Mouse (Mus musculus): ENCODE results near the gene Sergef. TPM values are rescaled to one million over a fixed set of nuclear protein-coding genes. Genes with fewer than 3 reads are reported as not detected.
"Not testable (repeated sequence)": the region's sequence is repeated elsewhere in the genome, so short reads cannot be mapped to it uniquely, and the experiment has no call there.

The Sergef gene
- polyA plus RNA-seq, 1 experiment from 2014 or later = 9.3 TPM

DNA sequence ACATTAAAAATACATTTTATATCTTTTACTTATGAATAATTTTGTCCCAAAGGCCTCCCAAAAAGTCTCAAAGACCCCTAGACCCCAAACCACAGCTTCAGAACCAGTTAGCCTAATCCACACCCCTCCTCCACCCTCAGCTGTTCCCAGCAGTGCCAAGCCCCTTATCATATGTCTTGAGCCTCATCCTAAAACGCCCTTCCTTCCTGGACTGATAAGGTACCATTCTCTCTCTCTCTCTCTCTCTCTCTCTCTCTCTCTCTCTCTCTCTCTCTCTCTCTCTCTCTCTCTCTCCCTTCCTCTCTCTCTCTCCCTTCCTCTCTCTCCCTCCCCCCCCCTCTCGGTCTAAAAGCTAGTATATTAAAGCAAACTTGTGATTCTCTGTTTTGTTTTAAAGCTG is 12.7 kb upstream of the Sergef start:
- H3K4me1 ChIP-seq (replicated peaks) = no peaks in the 10 kb centered on the region
- H3K4me2 ChIP-seq = no peak overlapping the region
- H3K27ac ChIP-seq = no peak overlapping the region
- 38% methylated on average over 2 of the region's 2 CpGs for WGBS
- H3K4me3 ChIP-seq = no peak overlapping the region
- H3K9me3 ChIP-seq (replicated peaks) = no peaks in the 10 kb centered on the region
- ATAC-seq (replicated peaks; ENCODE audit: insufficient number of reproducible peaks, insufficient read depth, low FRiP score, low read depth) = no peak
- H3K9ac ChIP-seq = no peak overlapping the region
- no peaks in the 10 kb centered on the region for H3K36me3 ChIP-seq
- H3K27me3 ChIP-seq = 0 out of 2 replicates have a peak, but pooled peaks cover 5% of the 10 kb centered on the region

DNA sequence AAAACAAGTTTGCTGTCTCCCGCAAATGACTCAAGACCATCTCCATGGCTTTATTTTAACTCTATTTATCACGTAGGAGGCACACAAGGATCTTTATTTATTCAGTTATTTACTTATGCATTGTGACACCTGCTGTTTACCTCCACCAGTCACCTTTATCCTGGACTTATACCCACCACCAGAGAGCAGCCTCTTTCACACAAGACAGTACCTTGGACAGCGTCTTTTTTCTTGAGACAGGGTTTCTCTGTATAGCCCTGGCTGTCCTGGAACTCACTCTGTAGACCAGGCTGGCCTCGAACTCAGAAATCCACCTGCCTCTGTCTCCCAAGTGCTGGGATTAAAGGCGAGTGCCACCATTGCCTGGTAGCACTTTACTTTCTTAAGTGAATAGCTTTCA is 10.6 kb upstream of the Sergef start:
- not testable (repeated sequence) for H3K9ac ChIP-seq; H3K27ac ChIP-seq; H3K9me3 ChIP-seq (replicated peaks); H3K4me3 ChIP-seq; ATAC-seq (replicated peaks; ENCODE audit: insufficient number of reproducible peaks, insufficient read depth, low FRiP score, low read depth); H3K4me1 ChIP-seq (replicated peaks); H3K4me2 ChIP-seq; H3K36me3 ChIP-seq; H3K27me3 ChIP-seq
- 33% methylated on average over 5 of the region's 5 CpGs for WGBS

DNA sequence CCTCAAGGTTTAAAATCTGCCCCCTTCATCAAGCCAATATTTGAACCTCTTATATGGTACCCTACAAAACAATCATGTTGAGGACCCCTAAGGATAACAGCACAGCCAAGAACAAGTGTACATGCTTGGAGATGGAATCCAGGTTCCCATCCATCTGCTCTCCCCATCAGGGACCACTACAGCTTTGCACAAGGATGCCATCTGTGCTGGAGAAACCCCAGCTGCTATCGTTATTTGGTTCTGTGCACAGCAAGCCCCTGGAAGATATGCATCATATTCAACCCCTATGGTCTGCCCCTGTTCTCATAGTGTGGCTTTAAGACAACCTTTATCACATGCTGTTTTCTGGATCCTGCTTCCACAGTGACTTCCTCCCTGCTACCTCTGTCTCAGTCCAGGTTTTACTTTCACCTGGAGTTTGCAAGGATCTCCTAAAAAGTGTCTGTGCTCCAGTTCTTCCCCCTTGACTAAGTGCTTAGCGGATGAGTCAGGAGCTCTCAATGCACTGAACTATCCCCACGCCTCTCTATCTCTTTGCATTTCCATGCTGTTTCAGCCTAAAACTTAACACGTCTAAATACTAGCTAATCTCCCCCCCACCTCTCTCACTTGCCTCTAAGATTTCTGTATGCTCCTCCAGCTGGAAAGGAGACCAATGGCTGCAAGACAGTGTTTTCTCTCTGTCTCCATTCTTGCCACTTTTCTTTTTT is 9.0 kb upstream of the Sergef start:
- Histone ChIP-seq H3K4me2 (no peak overlapping the region), H3K9me3 (replicated peaks) (no peaks in the 10 kb centered on the region), H3K27ac (no peak overlapping the region), H3K4me1 (replicated peaks) (no peaks in the 10 kb centered on the region), H3K4me3 (no peak overlapping the region), H3K9ac (no peak overlapping the region), H3K27me3 (peaks cover 10% of the 10 kb centered on the region), H3K36me3 (no peaks in the 10 kb centered on the region)
- WGBS = 64% methylated on average over 4 of the region's 4 CpGs
- ATAC-seq (replicated peaks; ENCODE audit: insufficient number of reproducible peaks, insufficient read depth, low FRiP score, low read depth) = no peak

DNA sequence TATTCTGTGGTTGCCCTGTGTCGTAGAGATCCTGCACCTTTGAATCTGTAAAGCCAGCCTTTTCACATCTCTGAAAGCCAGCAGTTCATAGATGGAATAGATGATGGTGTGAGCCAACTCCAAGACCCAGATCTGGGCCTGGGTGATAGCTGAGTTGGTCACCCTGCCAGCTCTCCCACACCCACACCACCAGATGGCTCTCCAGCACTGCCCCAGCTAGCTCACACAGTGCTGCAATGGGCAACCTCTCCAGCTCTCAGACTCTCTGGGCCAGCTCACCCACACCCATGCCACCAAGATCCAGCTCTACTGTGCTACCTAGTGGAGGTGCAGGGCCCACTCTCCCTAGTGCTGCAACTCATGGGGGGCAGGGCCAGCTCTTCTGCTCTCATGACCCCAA is 3.6 kb upstream of the Sergef start:
- H3K9ac ChIP-seq = no peak overlapping the region
- no peak overlapping the region for H3K4me2 ChIP-seq
- no peaks in the 10 kb centered on the region for H3K36me3 ChIP-seq
- no peak overlapping the region for H3K27ac ChIP-seq
- H3K4me1 ChIP-seq (replicated peaks) = peaks cover 14% of the 10 kb centered on the region
- no peak for ATAC-seq (replicated peaks; ENCODE audit: insufficient number of reproducible peaks, insufficient read depth, low FRiP score, low read depth)
- no peaks in the 10 kb centered on the region for H3K9me3 ChIP-seq (replicated peaks)
- 81% methylated on average over 1 of the region's 1 CpGs for WGBS
- peaks cover 15% of the 10 kb centered on the region for H3K27me3 ChIP-seq
- H3K4me3 ChIP-seq = no peak overlapping the region

DNA sequence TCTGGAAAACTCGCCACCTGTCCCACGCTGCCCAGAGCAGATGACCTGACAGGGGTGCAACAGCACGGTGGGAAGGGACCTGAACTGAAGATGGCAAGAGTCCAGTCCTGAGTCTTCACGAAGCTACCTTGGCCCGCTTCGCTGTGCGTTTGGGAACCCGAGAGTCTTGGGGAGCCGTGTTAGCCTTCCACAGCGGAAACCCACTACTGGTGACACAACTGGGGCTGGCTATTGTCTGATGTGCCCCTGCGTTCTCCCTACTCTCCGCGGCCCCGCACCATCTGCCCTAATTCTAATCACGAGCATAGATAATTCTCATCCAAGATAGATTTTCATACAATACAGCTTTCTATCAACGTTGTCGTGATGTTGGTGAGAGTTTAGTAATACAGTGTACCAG is 455 bp upstream of the Sergef start:
- WGBS = 19% methylated on average over 17 of the region's 17 CpGs
- Histone ChIP-seq H3K4me1 (replicated peaks) (peaks cover 14% of the 10 kb centered on the region), H3K9ac (peak overlapping the region; percentile 79), H3K4me2 (peak overlapping the region; percentile 95), H3K9me3 (replicated peaks) (no peaks in the 10 kb centered on the region), H3K36me3 (no peaks in the 10 kb centered on the region), H3K27me3 (peaks cover 5% of the 10 kb centered on the region; the same call in 1 of the 2 replicates), H3K27ac (no peak overlapping the region), H3K4me3 (peak overlapping the region; percentile 75)
- ATAC-seq (replicated peaks; ENCODE audit: insufficient number of reproducible peaks, insufficient read depth, low FRiP score, low read depth) = no peak

DNA sequence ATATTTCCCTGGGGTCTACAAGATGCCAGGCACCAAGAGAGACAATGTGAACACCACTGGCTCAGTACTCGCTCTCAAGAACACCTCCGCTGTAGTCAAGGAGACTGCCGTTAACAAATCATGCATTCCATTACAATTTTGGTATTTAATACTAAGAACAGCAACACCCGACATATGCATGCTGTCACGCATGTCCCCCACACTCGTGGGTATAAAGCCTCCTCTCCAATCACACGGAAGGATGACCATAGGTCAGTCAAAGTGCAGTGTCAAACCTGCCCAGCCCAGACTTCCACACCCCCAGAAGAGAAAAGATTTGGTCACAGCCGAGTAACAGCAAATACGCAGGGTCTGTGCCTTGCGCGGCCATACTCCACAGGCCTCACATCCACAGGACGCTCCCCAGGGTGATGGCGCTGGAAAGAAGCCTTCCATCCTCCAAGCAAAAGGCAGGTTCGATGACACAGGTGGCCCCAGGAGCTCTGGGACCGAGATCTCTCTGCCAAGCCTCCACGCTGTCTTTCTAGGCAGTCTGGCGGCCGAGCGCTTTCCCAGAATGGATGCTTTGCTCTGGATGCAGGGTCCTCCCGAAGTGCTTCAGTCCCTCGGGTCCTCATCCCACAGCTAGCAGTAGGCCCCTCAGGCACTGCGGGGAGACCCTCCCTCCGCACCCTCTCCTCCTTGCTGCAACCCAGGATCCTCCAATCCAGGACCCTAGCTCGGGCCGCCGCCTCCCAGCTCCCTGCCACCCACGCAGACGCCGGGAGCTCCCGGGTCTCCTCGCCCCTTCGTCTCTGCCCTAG is 517 bp downstream of the Sergef start:
- Histone ChIP-seq H3K27me3 (0 out of 2 replicates have a peak, but pooled peaks cover 5% of the 10 kb centered on the region), H3K4me2 (peak overlapping the region; percentile 95), H3K36me3 (no peaks in the 10 kb centered on the region), H3K4me3 (peak overlapping the region; percentile 75), H3K27ac (peak overlapping the region; percentile 54), H3K9ac (peak overlapping the region; percentile 79), H3K4me1 (replicated peaks) (peaks cover 14% of the 10 kb centered on the region), H3K9me3 (replicated peaks) (no peaks in the 10 kb centered on the region)
- 10% methylated on average over 32 of the region's 32 CpGs for WGBS
- 0 out of 2 replicates have a peak, but pooled peaks have one; percentile 8 for ATAC-seq (replicated peaks; ENCODE audit: insufficient number of reproducible peaks, insufficient read depth, low FRiP score, low read depth)

DNA sequence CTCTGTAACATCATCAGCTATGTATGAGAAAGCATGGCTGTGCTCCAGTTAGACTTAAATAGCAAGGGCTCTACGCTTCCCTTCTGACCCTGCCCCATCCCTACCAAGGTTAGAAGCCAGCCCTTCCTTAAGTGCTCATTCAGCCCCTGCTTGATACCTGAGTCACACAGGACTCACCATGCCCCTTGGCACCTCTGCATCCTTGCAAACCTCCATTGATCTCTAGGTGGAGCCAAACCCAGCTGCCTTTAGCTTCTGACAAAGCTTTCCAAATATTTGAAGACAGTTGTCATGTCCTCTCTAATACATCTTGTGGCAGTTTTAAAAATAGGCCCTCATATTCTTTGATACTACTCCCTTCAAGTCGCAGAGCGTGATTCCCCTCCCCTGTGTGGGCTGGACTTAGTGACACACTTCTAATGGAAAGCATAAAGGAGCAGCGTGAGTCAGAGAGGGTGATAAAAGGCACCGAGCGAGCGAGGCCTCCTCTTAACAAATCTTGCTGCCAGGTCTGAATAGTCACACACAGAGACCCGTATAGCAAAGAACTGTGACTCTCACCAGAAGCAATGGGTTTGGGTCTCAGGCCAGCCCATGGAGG is 11.1 kb downstream of the Sergef start:
- Histone ChIP-seq H3K4me3 (no peak overlapping the region), H3K4me1 (replicated peaks) (peaks cover 11% of the 10 kb centered on the region), H3K9me3 (replicated peaks) (no peaks in the 10 kb centered on the region), H3K9ac (no peak overlapping the region), H3K27me3 (no peaks in the 10 kb centered on the region), H3K4me2 (no peak overlapping the region), H3K27ac (0 out of 2 replicates have a peak overlapping the region, but pooled peaks have one; percentile 33), H3K36me3 (no peaks in the 10 kb centered on the region)
- WGBS = 41% methylated on average over 8 of the region's 8 CpGs
- ATAC-seq (replicated peaks; ENCODE audit: insufficient number of reproducible peaks, insufficient read depth, low FRiP score, low read depth) = peak; percentile 50; the same call in 1 of the 2 replicates

DNA sequence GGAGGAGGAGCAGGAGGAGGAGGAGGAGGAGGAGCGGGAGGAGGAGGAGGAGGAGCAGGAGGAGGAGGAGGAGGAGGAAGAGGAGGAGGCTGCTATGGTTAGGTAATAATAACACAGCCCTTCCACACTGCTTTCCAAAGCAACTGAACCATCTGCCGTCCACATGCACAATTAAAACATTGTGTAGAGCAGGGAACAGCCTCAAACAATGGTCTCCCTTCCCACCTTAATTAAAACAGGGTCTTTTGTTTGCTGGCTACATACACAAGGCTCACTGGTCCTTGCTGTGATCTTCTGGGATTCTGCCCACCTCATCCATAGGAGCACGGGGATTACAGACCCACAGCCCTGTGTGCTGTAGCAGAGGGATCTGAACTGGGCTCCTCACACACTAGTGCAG is 15.6 kb downstream of the Sergef start:
- no peak overlapping the region for H3K27ac ChIP-seq
- 86% methylated on average over 2 of the region's 3 CpGs for WGBS

DNA sequence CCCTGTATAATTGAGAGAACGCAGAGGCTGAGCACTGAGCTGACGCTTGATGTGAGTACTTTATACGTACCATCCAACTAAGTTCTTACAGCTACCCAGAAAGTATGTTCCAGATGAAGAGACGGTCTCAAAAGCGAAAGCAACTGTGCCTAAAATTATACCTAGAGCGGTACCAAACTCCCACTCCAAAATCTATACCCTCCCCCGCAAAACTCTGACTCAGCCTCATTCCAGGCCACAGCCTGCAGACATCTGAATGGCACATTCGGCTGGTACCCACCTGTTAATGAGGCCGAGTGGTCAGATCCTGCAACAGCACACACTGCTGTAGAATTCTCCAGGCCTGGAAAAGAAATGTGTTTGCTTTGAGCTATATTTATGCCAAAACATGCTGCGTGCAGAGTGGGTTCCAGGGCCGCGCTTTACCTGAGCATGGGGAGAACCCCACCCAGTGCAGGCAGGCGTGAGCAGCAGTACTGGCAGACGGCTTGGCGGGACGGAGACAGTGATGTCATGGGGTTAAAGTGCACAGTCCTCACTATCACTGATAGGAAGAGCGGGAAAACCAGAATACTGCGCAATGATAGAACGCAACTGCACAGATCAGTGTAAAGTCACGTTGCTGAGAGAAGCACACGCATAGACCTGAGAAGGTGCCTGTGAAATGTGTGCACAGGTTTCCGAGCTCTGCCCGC is 21.0 kb downstream of the Sergef start:
- peaks cover 6% of the 10 kb centered on the region for H3K4me1 ChIP-seq (replicated peaks)
- no peaks in the 10 kb centered on the region for H3K27me3 ChIP-seq
- H3K4me3 ChIP-seq = no peak overlapping the region
- H3K27ac ChIP-seq = no peak overlapping the region
- 84% methylated on average over 23 of the region's 23 CpGs for WGBS
- no peak overlapping the region for H3K4me2 ChIP-seq
- ATAC-seq (replicated peaks; ENCODE audit: insufficient number of reproducible peaks, insufficient read depth, low FRiP score, low read depth) = no peak
- H3K9me3 ChIP-seq (replicated peaks) = no peaks in the 10 kb centered on the region
- H3K36me3 ChIP-seq = no peaks in the 10 kb centered on the region
- H3K9ac ChIP-seq = no peak overlapping the region

More for the DNA sequence above, 15.6 kb downstream of the Sergef start:
- no peak for ATAC-seq (replicated peaks; ENCODE audit: insufficient number of reproducible peaks, insufficient read depth, low FRiP score, low read depth)
- no peaks in the 10 kb centered on the region for H3K36me3 ChIP-seq
- no peak overlapping the region for H3K4me3 ChIP-seq
- no peaks in the 10 kb centered on the region for H3K27me3 ChIP-seq
- H3K4me2 ChIP-seq = no peak overlapping the region
- peaks cover 9% of the 10 kb centered on the region for H3K4me1 ChIP-seq (replicated peaks)
- H3K9me3 ChIP-seq (replicated peaks) = no peaks in the 10 kb centered on the region
- H3K9ac ChIP-seq = no peak overlapping the region

DNA sequence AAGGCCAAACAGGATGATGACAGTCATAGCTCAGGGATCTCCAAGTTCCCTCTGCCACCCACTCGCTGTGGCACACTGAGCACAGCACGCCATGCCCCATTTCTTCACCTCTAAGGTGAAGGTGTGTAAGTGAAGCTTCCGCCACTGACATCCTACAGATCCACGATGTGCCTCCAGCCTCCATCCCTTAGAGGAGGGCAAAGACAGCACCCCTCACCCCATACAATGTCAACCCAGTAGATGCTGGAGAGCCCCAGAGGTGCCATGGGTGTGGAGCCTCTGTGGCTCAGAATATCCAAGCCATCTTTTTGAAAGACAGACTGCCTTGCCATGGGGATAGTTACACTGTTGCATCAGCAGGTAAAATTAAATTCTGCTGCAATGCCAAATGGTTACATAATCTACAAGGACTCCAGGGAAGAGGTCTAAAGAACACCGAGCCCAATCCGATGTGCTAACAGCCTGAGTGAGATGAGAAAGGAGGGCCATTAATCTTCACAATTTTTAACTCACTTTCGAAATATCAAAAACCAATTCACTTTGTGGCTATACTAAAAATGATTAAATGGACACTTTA is 23.1 kb downstream of the Sergef start:
- no peak for ATAC-seq (replicated peaks; ENCODE audit: insufficient number of reproducible peaks, insufficient read depth, low FRiP score, low read depth)
- WGBS = 90% methylated on average over 7 of the region's 7 CpGs
- Histone ChIP-seq H3K4me3 (no peak overlapping the region), H3K9me3 (replicated peaks) (no peaks in the 10 kb centered on the region), H3K27ac (no peak overlapping the region), H3K4me2 (no peak overlapping the region), H3K36me3 (no peaks in the 10 kb centered on the region), H3K9ac (no peak overlapping the region), H3K27me3 (no peaks in the 10 kb centered on the region), H3K4me1 (replicated peaks) (peaks cover 25% of the 10 kb centered on the region)
